19 mouse cellular contexts compared by ENCODE assay signal in genomic region chr8:117244601-117245000, GRCm38 (mm10). TPM values are rescaled to one million over a fixed set of nuclear protein-coding genes. Genes with fewer than 3 reads are reported as not detected.
DNase-seq lines count a peak whose midpoint lies in the region; ATAC-seq and TF ChIP-seq lines count a peak whose summit lies in the region.
"Had no signal": no experiment of that assay in that cellular context is flagged by ENCODE, and none has a peak within 500 bp of the region (broad histone marks: within the 10 kb centered on the region; RNA-seq: fewer than 3 reads in every experiment).

No protein-coding gene starts in this region.

- in situ Hi-C loops in ES-E14 (cut with MboI; ENCODE audit: low sequenced_read_pairs in 2 of 2, unreplicated experiment in 2 of 2) = no loop called here

- no peaks in the 10 kb centered on the region for H3K9me3 ChIP-seq in intestine, embryonic 16.5 days (ENCODE audit: control insufficient read depth, low read length)
- H3K9me3 ChIP-seq in intestine, postnatal 0 days (ENCODE audit: control insufficient read depth) = no peaks in the 10 kb centered on the region
- no peaks in the 10 kb centered on the region for H3K9me3 ChIP-seq in ES-E14 (ENCODE audit: control insufficient read depth, insufficient read depth, low read depth, low read length)
- no peaks in the 10 kb centered on the region for H3K9me3 ChIP-seq in liver, embryonic 14.5 days (ENCODE audit: control insufficient read depth, low read length)
- H3K9me3 ChIP-seq in hindbrain, embryonic 13.5 days = no peaks in the 10 kb centered on the region
- H3K9me3 ChIP-seq: embryonic facial prominence, embryonic 10.5 days; forebrain, embryonic 13.5 days; liver, embryonic 15.5 days; midbrain, embryonic 15.5 days had no signal

- H3K36me3 ChIP-seq in intestine, embryonic 16.5 days (ENCODE audit: control insufficient read depth, insufficient read depth, low read length) = no peaks in the 10 kb centered on the region
- no peaks in the 10 kb centered on the region for H3K36me3 ChIP-seq in intestine, postnatal 0 days (ENCODE audit: control insufficient read depth, insufficient read depth)
- H3K36me3 ChIP-seq in ES-E14 (ENCODE audit: control insufficient read depth, insufficient read depth, low read length, poor library complexity, severe bottlenecking) = no peaks in the 10 kb centered on the region
- no peaks in the 10 kb centered on the region for H3K36me3 ChIP-seq in liver, embryonic 14.5 days (replicated peaks; ENCODE audit: control insufficient read depth, insufficient read depth, low read depth)
- no peaks in the 10 kb centered on the region for H3K36me3 ChIP-seq in hindbrain, embryonic 13.5 days
- H3K36me3 ChIP-seq: embryonic facial prominence, embryonic 10.5 days; liver, embryonic 15.5 days; midbrain, embryonic 15.5 days had no signal

- no peaks in the 10 kb centered on the region for H3K27me3 ChIP-seq in intestine, embryonic 16.5 days (replicated peaks; ENCODE audit: control insufficient read depth, insufficient read depth, low read length)
- no peaks in the 10 kb centered on the region for H3K27me3 ChIP-seq in intestine, postnatal 0 days (replicated peaks; ENCODE audit: control insufficient read depth, insufficient read depth, low read length)
- no peaks in the 10 kb centered on the region for H3K27me3 ChIP-seq in liver, embryonic 14.5 days (ENCODE audit: control insufficient read depth, insufficient read depth, low read length)
- H3K27me3 ChIP-seq in hindbrain, embryonic 13.5 days = 0 out of 2 replicates have a peak, but pooled peaks cover 4% of the 10 kb centered on the region
- H3K27me3 ChIP-seq: forebrain, embryonic 13.5 days; midbrain, embryonic 15.5 days had no signal

- ATAC-seq in intestine, embryonic 16.5 days = peak; percentile 63; the same call in 1 of the 2 replicates
- ATAC-seq in intestine, postnatal 0 days = no peak
- ATAC-seq in liver, embryonic 14.5 days (ENCODE audit: insufficient read depth) = peak; percentile 68
- ATAC-seq in hindbrain, embryonic 13.5 days (ENCODE audit: low FRiP score) = no peak
- no peak for ATAC-seq in inflammation-experienced regulatory T-cells, adult 6 months
- ATAC-seq: forebrain, embryonic 13.5 days; midbrain, embryonic 15.5 days had no signal

- H3K4me3 ChIP-seq in intestine, embryonic 16.5 days (ENCODE audit: low read length) = no peak overlapping the region
- no peak overlapping the region for H3K4me3 ChIP-seq in intestine, postnatal 0 days (ENCODE audit: low read depth, low read length)
- peak overlapping the region; percentile 1 to 32; a peak in 1 of 4 replicates for H3K4me3 ChIP-seq in ES-E14 (ENCODE audit: insufficient read depth in 1 of 2, low read depth in 1 of 2, low read length in 2 of 2, poor library complexity in 1 of 2, severe bottlenecking in 1 of 2)
- no peak overlapping the region for H3K4me3 ChIP-seq in liver, embryonic 14.5 days (ENCODE audit: insufficient read depth in 1 of 2, low read depth in 2 of 2, low read length in 2 of 2)
- H3K4me3 ChIP-seq in hindbrain, embryonic 13.5 days = no peak overlapping the region
- H3K4me3 ChIP-seq: embryonic facial prominence, embryonic 10.5 days; forebrain, embryonic 13.5 days; liver, embryonic 15.5 days; midbrain, embryonic 15.5 days had no signal

- peak; percentile 60 for DNase-seq in ovary, adult 18-20 months (ENCODE audit: low spot score)
- no peak for DNase-seq in ovary, postnatal 10 days (ENCODE audit: low spot score)
- peak; percentile 48 for DNase-seq in ES-E14 (ENCODE audit: low read depth, low spot score)
- no peak for DNase-seq in liver, embryonic 14.5 days (ENCODE audit: low read depth in 3 of 3, low spot score in 3 of 3)
- DNase-seq: cerebellum, adult 18-20 months; heart, adult 11 months; kidney, adult 9 months; layer of hippocampus, postnatal 36 days; right cerebral cortex, postnatal 25 days; thymus, postnatal 14 days had no signal

- no peak for TF ChIP-seq EP300 in liver, embryonic 14.5 days (IDR thresholded peaks at IDR 0.05; ENCODE audit: low read depth)

- H3K4me1 ChIP-seq in intestine, embryonic 16.5 days (ENCODE audit: control insufficient read depth, insufficient read depth, low read length) = no peaks in the 10 kb centered on the region
- no peaks in the 10 kb centered on the region for H3K4me1 ChIP-seq in intestine, postnatal 0 days (replicated peaks; ENCODE audit: control insufficient read depth, insufficient read depth, low read length)
- peaks cover 10 to 15% of the 10 kb centered on the region in 2 experiments for H3K4me1 ChIP-seq in ES-E14 (ENCODE audit: control insufficient read depth in 2 of 2, insufficient read depth in 2 of 2, low read length in 2 of 2, poor library complexity in 1 of 2)
- peaks cover 0 to 7% of the 10 kb centered on the region in 2 experiments; a peak in 2 of 4 replicates for H3K4me1 ChIP-seq in liver, embryonic 14.5 days (replicated peaks; ENCODE audit: control insufficient read depth in 2 of 2, insufficient read depth in 2 of 2, low read length in 1 of 2)
- H3K4me1 ChIP-seq in hindbrain, embryonic 13.5 days (replicated peaks) = no peaks in the 10 kb centered on the region
- H3K4me1 ChIP-seq: forebrain, embryonic 13.5 days; liver, embryonic 15.5 days; midbrain, embryonic 15.5 days had no signal

- H3K27ac ChIP-seq in intestine, embryonic 16.5 days (ENCODE audit: low read length) = no peak overlapping the region
- H3K27ac ChIP-seq in intestine, postnatal 0 days (ENCODE audit: low read depth, low read length) = no peak overlapping the region
- H3K27ac ChIP-seq in ES-E14 (ENCODE audit: insufficient read depth, low read depth, low read length, poor library complexity, severe bottlenecking) = no peak overlapping the region; the same call in 1 of the 2 replicates
- no peak overlapping the region for H3K27ac ChIP-seq in liver, embryonic 14.5 days
- H3K27ac ChIP-seq in hindbrain, embryonic 13.5 days = no peak overlapping the region
- H3K27ac ChIP-seq: embryonic facial prominence, embryonic 10.5 days; forebrain, embryonic 13.5 days; liver, embryonic 15.5 days; macrophage; midbrain, embryonic 15.5 days had no signal

- H3K9ac ChIP-seq in intestine, embryonic 16.5 days (ENCODE audit: low read depth, low read length) = no peak overlapping the region
- H3K9ac ChIP-seq in intestine, postnatal 0 days (ENCODE audit: low read depth, low read length) = no peak overlapping the region
- peak overlapping the region; percentile 58; the same call in 1 of the 2 replicates for H3K9ac ChIP-seq in ES-E14 (ENCODE audit: insufficient read depth, low read depth, low read length, poor library complexity, severe bottlenecking)
- H3K9ac ChIP-seq in liver, embryonic 14.5 days (replicated peaks) = no peak overlapping the region
- no peak overlapping the region for H3K9ac ChIP-seq in hindbrain, embryonic 13.5 days
- H3K9ac ChIP-seq: forebrain, embryonic 13.5 days; liver, embryonic 15.5 days; midbrain, embryonic 15.5 days had no signal

- no peak for TF ChIP-seq CTCF in intestine, postnatal 0 days (IDR thresholded peaks at IDR 0.05; ENCODE audit: low read depth)
- no peak for TF ChIP-seq CTCF in liver, embryonic 14.5 days (IDR thresholded peaks at IDR 0.05; ENCODE audit: low read depth)

- H3K4me2 ChIP-seq in intestine, embryonic 16.5 days (ENCODE audit: low read depth, low read length) = no peak overlapping the region
- H3K4me2 ChIP-seq in intestine, postnatal 0 days (replicated peaks; ENCODE audit: low read depth) = no peak overlapping the region
- no peak overlapping the region for H3K4me2 ChIP-seq in liver, embryonic 14.5 days (ENCODE audit: low read depth)
- H3K4me2 ChIP-seq in hindbrain, embryonic 13.5 days = no peak overlapping the region
- H3K4me2 ChIP-seq: forebrain, embryonic 13.5 days; liver, embryonic 15.5 days; midbrain, embryonic 15.5 days had no signal

- WGBS in intestine, embryonic 16.5 days = 53% methylated on average over 6 of the region's 6 CpGs
- WGBS in intestine, postnatal 0 days = 55% methylated on average over 6 of the region's 6 CpGs
- 50% methylated on average over 6 of the region's 6 CpGs for WGBS in liver, embryonic 14.5 days (ENCODE audit: insufficient replicate concordance)
- 50% methylated on average over 6 of the region's 6 CpGs for WGBS in hindbrain, embryonic 13.5 days

TF ChIP-seq in ES-E14, 5 proteins besides CTCF, POLR2A, EP300 and RAD21:
- TF ChIP-seq ZC3H11A (IDR thresholded peaks at IDR 0.05; ENCODE audit: borderline replicate concordance, low read depth, low read length) (no peak), ZNF384 (IDR thresholded peaks at IDR 0.05; ENCODE audit: low read depth, low read length) (no peak), HCFC1 (IDR thresholded peaks at IDR 0.05; ENCODE audit: borderline replicate concordance, insufficient read depth, low read length) (no peak), MAFK (IDR thresholded peaks at IDR 0.05; ENCODE audit: insufficient read depth, low read depth, low read length) (no peak), CHD2 (IDR thresholded peaks at IDR 0.05; ENCODE audit: low read depth, low read length) (no peak)

RNA-seq across cellular contexts. Expression of gene Cmip, which starts 12.3 kb away (rescaled TPM):
- polyA plus RNA-seq in intestine, embryonic 16.5 days (2015; fragmentation: Nextera tagmentation; extraction: Ambion mirVana) = 16.7 and 16.8 TPM in 2 replicates
- polyA plus RNA-seq in intestine, postnatal 0 days (2015; fragmentation: Nextera tagmentation; extraction: Ambion mirVana) = 47.1 and 48.9 TPM in 2 replicates
- total RNA-seq in ES-E14 (2012; rRNA removed) = 24.5 and 26.3 TPM in 2 replicates
- polyA plus RNA-seq in liver, embryonic 14.5 days (2012; rRNA removed) = 9.8 and 10.4 TPM in 2 replicates
- polyA plus RNA-seq in liver, embryonic 14.5 days (2014; fragmentation: Nextera tagmentation; extraction: Ambion mirVana) = 6.7 and 10.6 TPM in 2 replicates
- polyA plus RNA-seq in hindbrain, embryonic 13.5 days (2015; fragmentation: Nextera tagmentation; extraction: Ambion mirVana) = 87.3 and 90.2 TPM in 2 replicates
- 10 to 100 TPM; 23.9 to 28.7 (median 25.5) TPM for polyA plus RNA-seq in inflammation-experienced regulatory T-cells, adult 6 months (2017; shearing (Covaris generic))

Comparison
In these comparisons a context has a peak if more than half of its experiments do, and no peak if none do; other contexts are left out.
1. ATAC-seq: peak in intestine, embryonic 16.5 days (single experiment) and liver, embryonic 14.5 days (single experiment); none in intestine, postnatal 0 days (single experiment), hindbrain, embryonic 13.5 days (single experiment) and inflammation-experienced regulatory T-cells, adult 6 months (single experiment).
2. DNase-seq: peak in ovary, adult 18-20 months (single experiment) and ES-E14 (single experiment); none in ovary, postnatal 10 days (single experiment) and liver, embryonic 14.5 days (0 of 3).
3. H3K4me3 ChIP-seq: peak in ES-E14 (2 of 2); none in intestine, embryonic 16.5 days (single experiment), intestine, postnatal 0 days (single experiment), liver, embryonic 14.5 days (0 of 2) and hindbrain, embryonic 13.5 days (single experiment).